Mouse (Mus musculus): ENCODE data around the gene Lancl1. TPM values are rescaled to one million over a fixed set of nuclear protein-coding genes. Genes with fewer than 3 reads are reported as not detected.

The Lancl1 gene
- polyA plus RNA-seq, 1 experiment from 2014 or later, result 96.6 TPM

DNA sequence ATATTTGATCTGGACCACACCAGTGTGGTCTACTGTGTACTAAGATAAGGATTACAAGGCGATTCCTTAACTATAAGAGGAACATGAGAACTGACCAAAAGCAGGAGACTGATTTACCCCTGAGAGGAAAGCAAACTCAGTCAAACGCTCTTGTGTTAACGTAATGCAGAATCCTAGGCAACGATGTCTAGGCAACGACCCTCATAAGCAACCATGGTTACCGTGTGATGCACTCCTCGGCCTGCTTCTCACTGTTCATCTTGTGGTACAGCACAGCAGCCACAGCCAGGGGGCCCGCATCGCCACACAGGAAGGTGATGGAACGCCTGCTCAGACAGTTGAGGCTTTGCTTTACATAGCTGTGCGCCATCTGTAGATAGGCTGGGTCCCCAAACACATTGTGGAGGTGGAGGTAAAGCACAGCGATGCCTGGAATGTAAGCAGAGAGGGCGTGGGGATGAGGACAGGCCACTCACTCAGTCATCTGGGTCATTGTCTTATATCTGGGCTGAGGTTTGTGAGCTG is 18.0 kb downstream of the Lancl1 start:
- H3K4me2 ChIP-seq, result no peak overlapping the region
- H3K9me3 ChIP-seq (ENCODE audit: low read depth, low read length), result no peaks in the 10 kb centered on the region
- no peaks in the 10 kb centered on the region for H3K27me3 ChIP-seq (ENCODE audit: insufficient read depth, low read length)
- no peaks in the 10 kb centered on the region for H3K4me1 ChIP-seq (ENCODE audit: insufficient read depth)
- 68% methylated on average over 13 of the region's 13 CpGs for WGBS
- ATAC-seq (ENCODE audit: insufficient read depth) (peak; percentile 87), DNase-seq (peak; percentile 35)
- H3K9ac ChIP-seq, result no peak overlapping the region
- TF ChIP-seq CTCF (IDR thresholded peaks at IDR 0.05; ENCODE audit: low read depth), result 0 out of 2 replicates have a peak, but pooled peaks have one; percentile 21
- peaks cover 31% of the 10 kb centered on the region; the same call in 1 of the 2 replicates for H3K36me3 ChIP-seq (ENCODE audit: insufficient read depth)
- H3K4me3 ChIP-seq (ENCODE audit: low read depth, low read length), result no peak overlapping the region
- H3K27ac ChIP-seq (ENCODE audit: low read depth), result no peak overlapping the region

DNA sequence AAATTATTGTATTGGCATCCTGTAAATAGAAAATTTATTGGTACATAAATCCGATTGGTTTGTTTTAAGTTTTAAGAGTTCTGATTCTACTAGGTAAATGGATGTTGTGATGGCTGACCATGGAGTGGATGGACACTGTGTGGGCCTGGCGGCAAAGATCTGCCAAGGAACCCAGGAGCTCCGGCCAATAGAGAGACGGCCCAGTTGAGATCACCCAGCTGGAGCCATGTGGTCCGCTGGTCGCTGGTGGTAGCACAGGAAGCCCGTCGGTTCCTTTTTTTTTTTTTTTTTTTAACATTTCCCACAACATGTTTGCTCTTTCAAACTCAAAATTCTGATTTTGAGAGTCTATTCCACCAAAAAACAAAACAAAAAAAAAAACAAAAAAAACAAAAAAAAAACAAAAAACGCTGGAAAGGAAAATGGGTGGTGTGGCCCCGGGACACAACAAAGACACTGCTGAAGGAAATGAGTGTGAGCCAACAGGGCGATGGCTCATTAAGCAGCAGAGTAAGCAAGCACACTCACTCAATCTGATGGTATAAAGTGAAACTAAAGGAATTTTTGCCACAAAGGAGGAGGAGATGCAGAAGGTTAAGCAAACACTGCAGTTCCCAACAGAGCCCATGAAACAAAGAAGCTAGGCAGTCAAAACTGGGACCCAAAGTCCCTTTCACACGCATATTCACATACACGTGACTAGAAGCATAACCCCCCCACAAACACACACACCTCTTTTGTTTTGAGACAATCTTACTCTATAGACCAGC is 21.4 kb downstream of the Lancl1 start:
- no peaks in the 10 kb centered on the region for H3K27me3 ChIP-seq (ENCODE audit: insufficient read depth, low read length)
- H3K36me3 ChIP-seq (ENCODE audit: insufficient read depth), result peaks cover 33% of the 10 kb centered on the region; the same call in 1 of the 2 replicates
- H3K4me1 ChIP-seq (ENCODE audit: insufficient read depth), result no peaks in the 10 kb centered on the region
- ATAC-seq (ENCODE audit: insufficient read depth) (no peak), DNase-seq (no peak)
- H3K9me3 ChIP-seq (ENCODE audit: low read depth, low read length), result no peaks in the 10 kb centered on the region
- 75% methylated on average over 13 of the region's 13 CpGs for WGBS
- no peak for TF ChIP-seq CTCF (IDR thresholded peaks at IDR 0.05; ENCODE audit: low read depth)
- no peak overlapping the region for H3K4me2 ChIP-seq
- no peak overlapping the region for H3K9ac ChIP-seq
- peak overlapping the region; percentile 40; the same call in 1 of the 2 replicates for H3K27ac ChIP-seq (ENCODE audit: low read depth)
- H3K4me3 ChIP-seq (ENCODE audit: low read depth, low read length), result no peak overlapping the region

DNA sequence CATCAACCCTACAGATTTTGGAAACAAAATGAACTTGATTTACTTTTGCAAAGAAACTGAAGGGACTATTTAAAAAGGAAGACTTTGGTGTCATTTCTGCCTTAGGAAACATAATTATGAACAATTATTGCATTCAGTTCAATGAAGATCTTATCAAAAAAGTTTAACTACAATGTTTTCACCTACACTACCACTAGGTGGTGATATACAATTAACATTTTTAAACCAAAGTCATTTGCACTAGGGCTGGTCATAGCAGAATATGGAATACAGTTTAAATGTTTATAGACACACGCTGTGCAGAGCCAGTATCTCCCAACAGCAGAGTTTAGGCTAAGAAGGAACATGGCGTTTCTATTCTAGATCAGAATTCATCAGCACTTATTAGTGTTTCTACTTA is 24.5 kb downstream of the Lancl1 start:
- 51% methylated on average over 2 of the region's 2 CpGs for WGBS
- peak; percentile 52 for TF ChIP-seq CTCF (IDR thresholded peaks at IDR 0.05; ENCODE audit: low read depth)
- DNase-seq, result peak; percentile 60

DNA sequence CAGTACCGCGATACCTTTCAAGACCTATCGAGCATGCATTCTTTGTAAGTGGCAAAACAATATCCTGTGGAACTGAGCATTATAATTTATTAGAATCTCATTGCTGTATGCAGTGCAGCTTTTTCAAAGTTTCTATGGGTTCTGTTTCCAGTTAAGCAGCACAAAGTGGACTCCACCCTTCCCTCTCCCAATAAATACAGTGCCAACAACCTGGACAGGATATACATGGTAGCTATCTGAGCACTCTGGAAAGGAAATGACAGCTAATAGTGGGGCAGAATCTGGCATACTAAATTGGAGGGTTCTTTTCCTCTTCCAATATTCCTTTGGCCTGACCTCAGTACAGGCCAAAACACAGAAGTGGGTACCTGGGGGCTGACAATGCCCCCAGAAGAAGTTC is 28.2 kb downstream of the Lancl1 start:
- no peak overlapping the region for H3K4me3 ChIP-seq (ENCODE audit: low read depth, low read length)
- DNase-seq, result no peak
- no peaks in the 10 kb centered on the region for H3K4me1 ChIP-seq (ENCODE audit: insufficient read depth)
- peaks cover 37% of the 10 kb centered on the region for H3K36me3 ChIP-seq (ENCODE audit: insufficient read depth)
- no peaks in the 10 kb centered on the region for H3K27me3 ChIP-seq (ENCODE audit: insufficient read depth, low read length)
- no peak overlapping the region for H3K27ac ChIP-seq (ENCODE audit: low read depth)
- 93% methylated on average over 3 of the region's 3 CpGs for WGBS
- H3K9ac ChIP-seq, result no peak overlapping the region
- no peak for TF ChIP-seq CTCF (IDR thresholded peaks at IDR 0.05; ENCODE audit: low read depth)
- no peaks in the 10 kb centered on the region for H3K9me3 ChIP-seq (ENCODE audit: low read depth, low read length)
- no peak for ATAC-seq (ENCODE audit: insufficient read depth)
- H3K4me2 ChIP-seq, result no peak overlapping the region

More for the DNA sequence above, 24.5 kb downstream of the Lancl1 start:
- Histone ChIP-seq H3K4me1 (ENCODE audit: insufficient read depth) (no peaks in the 10 kb centered on the region), H3K27ac (ENCODE audit: low read depth) (no peak overlapping the region), H3K4me2 (no peak overlapping the region), H3K27me3 (ENCODE audit: insufficient read depth, low read length) (no peaks in the 10 kb centered on the region), H3K4me3 (ENCODE audit: low read depth, low read length) (no peak overlapping the region), H3K36me3 (ENCODE audit: insufficient read depth) (peaks cover 20% of the 10 kb centered on the region; the same call in 1 of the 2 replicates), H3K9me3 (ENCODE audit: low read depth, low read length) (no peaks in the 10 kb centered on the region), H3K9ac (no peak overlapping the region)
- no peak for ATAC-seq (ENCODE audit: insufficient read depth)

DNA sequence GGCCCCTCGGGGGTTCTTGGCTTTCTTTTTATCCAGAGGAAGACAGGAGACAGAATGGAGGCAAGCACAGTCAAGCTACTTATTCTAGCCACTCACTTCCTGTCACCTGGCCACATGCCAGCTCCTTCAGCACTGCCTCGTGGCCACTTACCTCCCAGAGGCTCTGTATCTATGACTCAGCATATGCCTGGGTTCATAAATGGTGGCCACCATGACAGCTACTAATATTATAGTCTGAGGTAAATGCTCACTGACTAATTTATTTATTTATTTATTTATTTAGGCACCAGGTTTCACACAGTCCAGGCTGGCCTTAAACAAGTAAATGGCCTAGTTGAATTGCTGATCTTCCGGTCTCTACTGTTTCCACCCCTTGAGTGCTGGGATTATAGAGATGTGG is 35.0 kb downstream of the Lancl1 start:
- peak; percentile 38; the same call in 1 of the 2 replicates for ATAC-seq (ENCODE audit: insufficient read depth)
- no peak overlapping the region for H3K27ac ChIP-seq (ENCODE audit: low read depth)
- peak; percentile 69 for DNase-seq
- H3K36me3 ChIP-seq (ENCODE audit: insufficient read depth), result peaks cover 60% of the 10 kb centered on the region
- 45% methylated on average over 3 of the region's 3 CpGs for WGBS
- H3K4me3 ChIP-seq (ENCODE audit: low read depth, low read length), result no peak overlapping the region
- no peak overlapping the region for H3K4me2 ChIP-seq
- H3K27me3 ChIP-seq (ENCODE audit: insufficient read depth, low read length), result no peaks in the 10 kb centered on the region
- no peak for TF ChIP-seq CTCF (IDR thresholded peaks at IDR 0.05; ENCODE audit: low read depth)
- H3K9me3 ChIP-seq (ENCODE audit: low read depth, low read length), result no peaks in the 10 kb centered on the region
- H3K9ac ChIP-seq, result no peak overlapping the region
- H3K4me1 ChIP-seq (ENCODE audit: insufficient read depth), result peaks cover 6% of the 10 kb centered on the region; the same call in 1 of the 2 replicates

DNA sequence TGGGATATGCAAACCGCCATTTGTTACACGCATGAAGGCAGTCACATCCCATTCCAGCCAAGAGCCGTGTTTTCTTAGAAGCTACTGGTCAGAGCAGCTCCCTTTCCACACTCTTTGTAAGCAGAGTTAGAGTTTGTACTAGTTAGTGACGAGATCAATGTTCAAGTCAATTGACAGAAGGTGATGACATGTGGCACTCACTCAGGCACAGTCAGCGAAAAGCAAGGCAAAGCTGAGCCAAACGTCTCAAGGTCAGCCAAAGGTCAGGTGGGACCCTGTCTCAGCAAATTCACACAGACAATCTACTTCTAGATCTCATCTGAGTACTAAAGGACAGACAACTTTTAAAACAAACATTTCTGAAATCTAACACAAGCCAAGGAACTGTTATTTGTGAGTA is 36.4 kb downstream of the Lancl1 start:
- no peak overlapping the region for H3K4me2 ChIP-seq
- H3K4me3 ChIP-seq (ENCODE audit: low read depth, low read length), result no peak overlapping the region
- no peak for ATAC-seq (ENCODE audit: insufficient read depth)
- peaks cover 6% of the 10 kb centered on the region; the same call in 1 of the 2 replicates for H3K4me1 ChIP-seq (ENCODE audit: insufficient read depth)
- no peak for DNase-seq
- H3K27me3 ChIP-seq (ENCODE audit: insufficient read depth, low read length), result no peaks in the 10 kb centered on the region
- H3K9ac ChIP-seq, result no peak overlapping the region
- WGBS, result 39% methylated on average over 6 of the region's 6 CpGs
- no peak overlapping the region; the same call in 1 of the 2 replicates for H3K27ac ChIP-seq (ENCODE audit: low read depth)
- no peaks in the 10 kb centered on the region for H3K9me3 ChIP-seq (ENCODE audit: low read depth, low read length)
- TF ChIP-seq CTCF (IDR thresholded peaks at IDR 0.05; ENCODE audit: low read depth), result no peak
- peaks cover 51% of the 10 kb centered on the region for H3K36me3 ChIP-seq (ENCODE audit: insufficient read depth)

GRCm38 (mm10) chr1:67001367-67001766 is 37.3 kb downstream of the Lancl1 start:
- TF ChIP-seq CTCF (IDR thresholded peaks at IDR 0.05; ENCODE audit: low read depth), result no peak
- peaks cover 44% of the 10 kb centered on the region for H3K36me3 ChIP-seq (ENCODE audit: insufficient read depth)
- no peak overlapping the region for H3K4me2 ChIP-seq
- H3K27ac ChIP-seq (ENCODE audit: low read depth), result no peak overlapping the region
- DNase-seq (no peak), ATAC-seq (ENCODE audit: insufficient read depth) (no peak)
- no peak overlapping the region for H3K9ac ChIP-seq
- H3K27me3 ChIP-seq (ENCODE audit: insufficient read depth, low read length), result no peaks in the 10 kb centered on the region
- H3K9me3 ChIP-seq (ENCODE audit: low read depth, low read length), result no peaks in the 10 kb centered on the region
- no peak overlapping the region for H3K4me3 ChIP-seq (ENCODE audit: low read depth, low read length)
- 86% methylated on average over 1 of the region's 1 CpGs for WGBS
- H3K4me1 ChIP-seq (ENCODE audit: insufficient read depth), result peaks cover 6% of the 10 kb centered on the region; the same call in 1 of the 2 replicates

Measured in lung, embryonic 14.5 days (tissue).